Mouse (Mus musculus) kidney, postnatal 0 days (tissue): ENCODE measurements around the gene Sycp2. TPM values are rescaled to one million over a fixed set of nuclear protein-coding genes. Genes with fewer than 3 reads are reported as not detected.

Experiments
- ATAC-seq: fragments of 200-750 bp; cut with Nextera tagmentation; replicated peaks from 2 replicates; pipeline ENCODE4 v1.8.0; 2017; ENCODE audit warnings: low read depth, moderate number of reproducible peaks, moderate TSS enrichment, moderate library complexity; ENCODE audit not compliant: low FRiP score
- DNase-seq: peaks from one replicate; pipeline ENCODE4 v3.0.0-alpha.2; 2016; ENCODE audit warnings: low spot score
- H3K27ac ChIP-seq: fragments of 300-500 bp; sonication (generic); 2 replicates; pipeline ENCODE4 v1.5.1; 2014; ENCODE audit warnings: mild to moderate bottlenecking
- H3K27me3 ChIP-seq: fragments of 300-500 bp; sonication (generic); 2 replicates; pipeline ENCODE4 v1.6.1; 2014; ENCODE audit warnings: low read length, mixed read lengths; ENCODE audit not compliant: insufficient read depth
- H3K36me3 ChIP-seq: fragments of 300-500 bp; sonication (generic); 2 replicates; pipeline ENCODE4 v1.6.1; 2014; ENCODE audit warnings: low read length, mixed read lengths; ENCODE audit not compliant: insufficient read depth
- H3K4me1 ChIP-seq: fragments of 300-500 bp; sonication (generic); replicated peaks from 2 replicates; pipeline ENCODE4 v1.6.1; 2014; ENCODE audit warnings: antibody characterized with exemption, low read length, mixed read lengths; ENCODE audit not compliant: insufficient read depth
- H3K4me2 ChIP-seq: fragments of 300-500 bp; sonication (generic); 2 replicates; pipeline ENCODE4 v1.6.1; 2014; ENCODE audit warnings: mild to moderate bottlenecking, low read length, moderate library complexity, mixed read lengths
- H3K4me3 ChIP-seq: fragments of 300-500 bp; sonication (generic); replicated peaks from 2 replicates; pipeline ENCODE4 v1.5.1; 2014; ENCODE audit warnings: low read depth, low read length
- H3K9ac ChIP-seq: fragments of 300-500 bp; sonication (generic); 2 replicates; pipeline ENCODE4 v1.6.1; 2014; ENCODE audit warnings: low read depth, low read length
- H3K9me3 ChIP-seq: fragments of 300-500 bp; sonication (generic); replicated peaks from 2 replicates; pipeline ENCODE4 v1.6.1; 2016; ENCODE audit warnings: low read length, inconsistent platforms, mixed read lengths
- CTCF ChIP-seq: IDR thresholded peaks from 2 replicates; pipeline ENCODE4 v1.5.1; 2016; ENCODE audit warnings: antibody characterized with exemption, low read depth, mild to moderate bottlenecking, moderate library complexity
- WGBS: fragments of 180-500 bp; shearing (Covaris S2); extraction: QIAGEN DNeasy Blood & Tissue Kit; methylation state at CpG from one replicate; pipeline ENCODE4 v1.1.7; 2014; 5-methylcytosine and 5-hydroxymethylcytosine counted together
- polyA plus RNA-seq: library from polyadenylated mRNA; unstranded; fragments of >200 nt; fragmentation: Nextera tagmentation; extraction: Ambion mirVana; gene quantifications from 2 replicates; pipeline ENCODE4 v1.2.1, GENCODE M21; 2015

Gene Sycp2
- polyA plus RNA-seq, 1 experiment from 2014 or later: 0.08 TPM

GRCm38 (mm10) chr2:178433903-178434302, 26.4 kb upstream of the Sycp2 start:
- H3K9me3 ChIP-seq: no peaks in the 10 kb centered on the region
- no peak for TF ChIP-seq CTCF
- 0 out of 2 replicates have a peak, but pooled peaks cover 7% of the 10 kb centered on the region for H3K4me1 ChIP-seq
- WGBS: 85% methylated on average over 2 of the region's 2 CpGs
- no peak for ATAC-seq
- DNase-seq: no peak
- no peak overlapping the region for H3K9ac ChIP-seq
- H3K27ac ChIP-seq: no peak overlapping the region
- H3K27me3 ChIP-seq: no peaks in the 10 kb centered on the region
- H3K36me3 ChIP-seq: no peaks in the 10 kb centered on the region
- no peak overlapping the region for H3K4me3 ChIP-seq
- no peak overlapping the region for H3K4me2 ChIP-seq

GRCm38 (mm10) chr2:178433495-178433894, 26.0 kb upstream of the Sycp2 start:
- no peak for DNase-seq
- 0 out of 2 replicates have a peak, but pooled peaks cover 7% of the 10 kb centered on the region for H3K4me1 ChIP-seq
- H3K27ac ChIP-seq: no peak overlapping the region
- H3K4me2 ChIP-seq: no peak overlapping the region
- 71% methylated on average over 2 of the region's 2 CpGs for WGBS
- H3K9ac ChIP-seq: no peak overlapping the region
- no peaks in the 10 kb centered on the region for H3K27me3 ChIP-seq
- no peak for TF ChIP-seq CTCF
- H3K4me3 ChIP-seq: no peak overlapping the region
- ATAC-seq: no peak
- no peaks in the 10 kb centered on the region for H3K9me3 ChIP-seq
- no peaks in the 10 kb centered on the region for H3K36me3 ChIP-seq

GRCm38 (mm10) chr2:178430231-178430630, 22.7 kb upstream of the Sycp2 start, which contains the start of gene Cdh26:
Gene Cdh26 (plus strand): TSS chr2:178430531.
- Histone ChIP-seq H3K4me1 (0 out of 2 replicates have a peak, but pooled peaks cover 7% of the 10 kb centered on the region), H3K4me2 (no peak within 1 kb of the TSS), H3K4me3 (no peak within 1 kb of the TSS), H3K36me3 (no peaks in the 10 kb centered on the region), H3K9ac (no peak within 1 kb of the TSS), H3K27ac (no peak within 1 kb of the TSS), H3K27me3 (no peaks in the 10 kb centered on the region), H3K9me3 (no peaks in the 10 kb centered on the region)
- TF ChIP-seq CTCF: no peak
- WGBS: 94% methylated on average over 4 of the region's 4 CpGs
- no peak for ATAC-seq
- DNase-seq: no peak

DNA sequence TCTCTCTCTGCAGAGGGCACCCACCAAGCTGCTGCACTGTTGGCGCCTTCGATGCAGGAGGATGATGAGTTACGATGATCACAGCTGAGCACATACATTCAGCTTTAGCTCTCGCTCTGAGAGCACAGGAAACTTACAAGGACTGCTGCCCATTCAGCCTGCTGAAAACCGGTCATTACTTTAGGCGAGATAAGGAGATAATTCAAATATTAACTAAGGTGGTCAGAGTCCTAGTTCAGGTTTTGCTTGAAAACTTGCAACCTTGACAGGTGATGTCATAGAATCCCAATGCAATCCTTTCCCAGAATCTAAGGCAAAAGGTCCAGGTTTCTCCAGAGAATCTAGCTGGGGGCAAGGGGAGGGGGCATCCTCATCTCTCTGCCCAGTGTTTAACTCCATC, 21.9 kb upstream of the Sycp2 start:
- Histone ChIP-seq H3K9me3 (no peaks in the 10 kb centered on the region), H3K27me3 (no peaks in the 10 kb centered on the region), H3K9ac (no peak overlapping the region), H3K4me3 (no peak overlapping the region), H3K4me2 (no peak overlapping the region), H3K4me1 (0 out of 2 replicates have a peak, but pooled peaks cover 7% of the 10 kb centered on the region), H3K36me3 (no peaks in the 10 kb centered on the region), H3K27ac (no peak overlapping the region)
- ATAC-seq (no peak), DNase-seq (no peak)
- TF ChIP-seq CTCF: no peak
- 61% methylated on average over 6 of the region's 6 CpGs for WGBS

- H3K9me3 ChIP-seq: no peaks in the 10 kb centered on the region
- WGBS: 89% methylated on average over 4 of the region's 4 CpGs
- no peak overlapping the region for H3K9ac ChIP-seq
- DNase-seq: no peak
- no peak overlapping the region for H3K4me3 ChIP-seq
- no peaks in the 10 kb centered on the region for H3K36me3 ChIP-seq
- TF ChIP-seq CTCF: no peak
- no peak overlapping the region for H3K27ac ChIP-seq
- H3K27me3 ChIP-seq: no peaks in the 10 kb centered on the region
- H3K4me2 ChIP-seq: no peak overlapping the region
- 0 out of 2 replicates have a peak, but pooled peaks cover 7% of the 10 kb centered on the region for H3K4me1 ChIP-seq
- no peak for ATAC-seq
Measured at GRCm38 (mm10) chr2:178428676-178429075, 21.2 kb upstream of the Sycp2 start.

- Histone ChIP-seq H3K9ac (no peak overlapping the region), H3K4me2 (no peak overlapping the region), H3K27me3 (no peaks in the 10 kb centered on the region), H3K27ac (no peak overlapping the region), H3K4me3 (no peak overlapping the region), H3K4me1 (0 out of 2 replicates have a peak, but pooled peaks cover 7% of the 10 kb centered on the region), H3K9me3 (no peaks in the 10 kb centered on the region), H3K36me3 (no peaks in the 10 kb centered on the region)
- ATAC-seq (no peak), DNase-seq (no peak)
- TF ChIP-seq CTCF: no peak
- 79% methylated on average over 9 of the region's 9 CpGs for WGBS
Measured at GRCm38 (mm10) chr2:178428183-178428582, 20.7 kb upstream of the Sycp2 start.

- no peaks in the 10 kb centered on the region for H3K27me3 ChIP-seq
- 0 out of 2 replicates have a peak, but pooled peaks cover 7% of the 10 kb centered on the region for H3K4me1 ChIP-seq
- TF ChIP-seq CTCF: no peak
- no peaks in the 10 kb centered on the region for H3K9me3 ChIP-seq
- no peak for ATAC-seq
- H3K4me3 ChIP-seq: no peak overlapping the region
- H3K36me3 ChIP-seq: no peaks in the 10 kb centered on the region
- WGBS: 80% methylated on average over 5 of the region's 5 CpGs
- no peak overlapping the region for H3K27ac ChIP-seq
- no peak overlapping the region for H3K4me2 ChIP-seq
- no peak for DNase-seq
- H3K9ac ChIP-seq: no peak overlapping the region
Measured at GRCm38 (mm10) chr2:178427181-178427580, 19.7 kb upstream of the Sycp2 start.
